ENCODE assay signal across 21 mouse cellular contexts in genomic region chr15:103370462-103370861, GRCm38 (mm10). TPM values are rescaled to one million over a fixed set of nuclear protein-coding genes. Genes with fewer than 3 reads are reported as not detected.
DNase-seq lines count a peak whose midpoint lies in the region; ATAC-seq and TF ChIP-seq lines count a peak whose summit lies in the region.
"Had no signal": no experiment of that assay in that cellular context is flagged by ENCODE, and none has a peak within 500 bp of the region (broad histone marks: within the 10 kb centered on the region; RNA-seq: fewer than 3 reads in every experiment).

No protein-coding gene starts in this region.

- no peaks in the 10 kb centered on the region for H3K9me3 ChIP-seq in hindbrain, embryonic 14.5 days (ENCODE audit: control insufficient read depth, low read length)
- no peaks in the 10 kb centered on the region for H3K9me3 ChIP-seq in forebrain, embryonic 10.5 days

- peaks cover 8% of the 10 kb centered on the region for H3K27me3 ChIP-seq in hindbrain, embryonic 14.5 days (ENCODE audit: control insufficient read depth, insufficient read depth, low read length)
- no peaks in the 10 kb centered on the region for H3K27me3 ChIP-seq in forebrain, embryonic 10.5 days (ENCODE audit: poor library complexity, severe bottlenecking)

- TF ChIP-seq CTCF in gastrocnemius, adult 2 months (IDR thresholded peaks at IDR 0.05) = no peak

- no peak overlapping the region for H3K9ac ChIP-seq in hindbrain, embryonic 14.5 days

- no peaks in the 10 kb centered on the region for H3K36me3 ChIP-seq in hindbrain, embryonic 14.5 days (replicated peaks; ENCODE audit: control insufficient read depth, insufficient read depth)
- H3K36me3 ChIP-seq in forebrain, embryonic 10.5 days (replicated peaks) = no peaks in the 10 kb centered on the region

- H3K4me1 ChIP-seq in hindbrain, embryonic 14.5 days (replicated peaks; ENCODE audit: control insufficient read depth, insufficient read depth, low read length) = peaks cover 11% of the 10 kb centered on the region
- peaks cover 34% of the 10 kb centered on the region for H3K4me1 ChIP-seq in forebrain, embryonic 10.5 days

- ATAC-seq in megakaryocyte, adult 5-6 weeks (ENCODE audit: poor library complexity, severe bottlenecking) = peak; percentile 86
- ATAC-seq in hindbrain, embryonic 14.5 days (ENCODE audit: low FRiP score) = no peak
- ATAC-seq in erythroblast, adult 5-6 weeks (replicated peaks; ENCODE audit: low FRiP score, poor library complexity, severe bottlenecking) = no peak
- ATAC-seq: forebrain, embryonic 16.5 days had no signal

- no peak for DNase-seq in gastrocnemius, adult 2 months
- DNase-seq in gastrocnemius, adult 8-10 months (ENCODE audit: low spot score in 2 of 2) = no peak
- peak; percentile 59 for DNase-seq in lung, postnatal 36 days
- DNase-seq in lung, postnatal 14 days = no peak
- DNase-seq in hindbrain, embryonic 14.5 days (ENCODE audit: low spot score) = no peak
- no peak for DNase-seq in forebrain, embryonic 10.5 days (ENCODE audit: extremely low spot score, low spot score)
- DNase-seq: adrenal gland, postnatal 36 days; cerebellum, postnatal 10 days; kidney, adult 2 months; kidney, postnatal 14 days; thymus, postnatal 36 days had no signal

- intact Hi-C loops in gastrocnemius, adult 2 months (cut with DNase I) = no loop called here

- H3K27ac ChIP-seq in gastrocnemius, adult 2 months = peak overlapping the region; percentile 65
- no peak overlapping the region for H3K27ac ChIP-seq in hindbrain, embryonic 14.5 days
- no peak overlapping the region for H3K27ac ChIP-seq in forebrain, embryonic 10.5 days
- H3K27ac ChIP-seq: left cerebral cortex, adult 2 months had no signal

- no peak overlapping the region for H3K4me2 ChIP-seq in hindbrain, embryonic 14.5 days (replicated peaks)

- no peak overlapping the region for H3K4me3 ChIP-seq in gastrocnemius, adult 2 months
- H3K4me3 ChIP-seq in hindbrain, embryonic 14.5 days (replicated peaks; ENCODE audit: low read length) = no peak overlapping the region
- H3K4me3 ChIP-seq in forebrain, embryonic 10.5 days = no peak overlapping the region
- H3K4me3 ChIP-seq: left cerebral cortex, adult 2 months had no signal

- 46% methylated on average over 4 of the region's 4 CpGs for WGBS in hindbrain, embryonic 14.5 days
- WGBS in forebrain, embryonic 10.5 days = 69% methylated on average over 4 of the region's 4 CpGs

RNA-seq across cellular contexts. Expression of gene Itga5, which starts 3.9 kb away (rescaled TPM):
- 1 to 10 TPM; 5.0 to 10.0 TPM for total RNA-seq in gastrocnemius, adult 2 months (2021)
- total RNA-seq in gastrocnemius, adult 8-10 months (2022) = 1 to 10 TPM; 4.0 to 4.9 (median 4.5) TPM
- total RNA-seq in megakaryocyte, adult 5-6 weeks (2015) = 18.4 and 21.4 TPM in 2 replicates
- 8.3 and 9.5 TPM in 2 replicates for total RNA-seq in megakaryocyte, adult 5-6 weeks (2017)
- 7.7 and 8.1 TPM in 2 replicates for polyA plus RNA-seq in hindbrain, embryonic 14.5 days (2014; fragmentation: Nextera tagmentation; extraction: Ambion mirVana)
- 2.5 and 7.9 TPM in 2 replicates for total RNA-seq in erythroblast, adult 5-6 weeks (2015; ENCODE audit: low replicate concordance)
- total RNA-seq in erythroblast, adult 5-6 weeks (2017; ENCODE audit: low replicate concordance) = 2.4 TPM in 2 replicates
- 22.8 and 25.6 TPM in 2 replicates for polyA plus RNA-seq in forebrain, embryonic 10.5 days (2016; fragmentation: Nextera tagmentation; extraction: Ambion mirVana)

RNA-seq across cellular contexts. Expression of gene Zfp385a, which starts 30.6 kb away (rescaled TPM):
- 10 to 100 TPM in 1 of 2 experiments, 1 to 10 TPM in 1; 8.0 to 13.0 TPM for total RNA-seq in gastrocnemius, adult 2 months (2021)
- 1 to 10 TPM; 5.7 to 6.4 (median 5.9) TPM for total RNA-seq in gastrocnemius, adult 8-10 months (2022)
- total RNA-seq in megakaryocyte, adult 5-6 weeks (2015) = 35.8 and 40.1 TPM in 2 replicates
- 6.8 and 9.4 TPM in 2 replicates for total RNA-seq in megakaryocyte, adult 5-6 weeks (2017)
- polyA plus RNA-seq in hindbrain, embryonic 14.5 days (2014; fragmentation: Nextera tagmentation; extraction: Ambion mirVana) = 25.7 and 25.9 TPM in 2 replicates
- total RNA-seq in erythroblast, adult 5-6 weeks (2015; ENCODE audit: low replicate concordance) = 2.9 and 5.6 TPM in 2 replicates
- 0.68 and 0.84 TPM in 2 replicates for total RNA-seq in erythroblast, adult 5-6 weeks (2017; ENCODE audit: low replicate concordance)
- 23.1 and 23.6 TPM in 2 replicates for polyA plus RNA-seq in forebrain, embryonic 10.5 days (2016; fragmentation: Nextera tagmentation; extraction: Ambion mirVana)

RNA-seq across cellular contexts. Expression of gene Gtsf1, which starts 59.8 kb away (rescaled TPM):
- not detected for total RNA-seq in gastrocnemius, adult 2 months (2021)
- not detected for total RNA-seq in gastrocnemius, adult 8-10 months (2022)
- total RNA-seq in megakaryocyte, adult 5-6 weeks (2015) = 4.4 and 6.8 TPM in 2 replicates
- total RNA-seq in megakaryocyte, adult 5-6 weeks (2017) = 1.3 and 1.5 TPM in 2 replicates
- not detected in 2 replicates for polyA plus RNA-seq in hindbrain, embryonic 14.5 days (2014; fragmentation: Nextera tagmentation; extraction: Ambion mirVana)
- total RNA-seq in erythroblast, adult 5-6 weeks (2015; ENCODE audit: low replicate concordance) = 10.4 TPM in 1 of 2 replicates, not detected in the other
- total RNA-seq in erythroblast, adult 5-6 weeks (2017; ENCODE audit: low replicate concordance) = not detected in 2 replicates
- not detected in 2 replicates for polyA plus RNA-seq in forebrain, embryonic 10.5 days (2016; fragmentation: Nextera tagmentation; extraction: Ambion mirVana)
- total RNA-seq: adrenal gland, postnatal 36 days; gastrocnemius, adult 18-20 months; heart, postnatal 36 days; layer of hippocampus, adult 8-10 months; left cerebral cortex, adult 2 months; megakaryocyte-erythroid progenitor cell, adult 5-6 weeks; midbrain, postnatal 0 days had no signal
- polyA plus RNA-seq: forebrain, embryonic 16.5 days; kidney, adult 2 months; midbrain, postnatal 0 days; neural tube, embryonic 14.5 days had no signal
